ENCODE assay signal across 18 mouse cellular contexts in the genomic region with DNA sequence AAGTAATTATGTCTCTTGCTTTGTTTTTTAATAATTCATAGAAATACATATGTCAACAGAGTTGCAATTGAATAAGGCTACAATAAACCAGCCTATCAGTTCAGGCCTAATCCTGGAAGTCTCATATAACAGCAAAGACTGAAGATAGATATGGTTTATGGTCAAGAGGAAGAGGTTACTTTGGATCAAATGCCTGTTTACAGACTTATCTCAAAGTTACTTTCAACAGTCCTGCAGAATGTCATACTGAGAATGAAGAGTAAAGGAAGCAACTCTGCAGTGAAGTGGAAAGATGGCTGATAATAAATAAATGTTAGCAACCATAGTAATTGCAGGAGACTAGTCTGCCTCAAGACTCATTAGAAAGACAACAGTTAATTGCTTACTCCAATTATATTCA.
DNase-seq lines count a peak whose midpoint lies in the region; TF ChIP-seq lines count a peak whose summit lies in the region.
"Had no signal": no experiment of that assay in that cellular context is flagged by ENCODE, and none has a peak within 500 bp of the region (broad histone marks: within the 10 kb centered on the region; RNA-seq: fewer than 3 reads in every experiment).

No protein-coding gene starts in this region.

- H3K4me1 ChIP-seq in MEL (ENCODE audit: control insufficient read depth in 1 of 2, insufficient read depth in 2 of 2, low read length in 2 of 2): peaks cover 0 to 3% of the 10 kb centered on the region in 2 experiments; a peak in 1 of 4 replicates

- TF ChIP-seq CTCF in MEL (IDR thresholded peaks at IDR 0.05 in 2 of 3, conservative IDR thresholded peaks at IDR 0.05 in 1 of 3; ENCODE audit: control insufficient read depth in 1 of 3, insufficient read depth in 1 of 3, low read depth in 2 of 3, low read length in 3 of 3, poor library complexity in 1 of 3, severe bottlenecking in 1 of 3): no peak

- no peaks in the 10 kb centered on the region for H3K79me2 ChIP-seq in MEL (ENCODE audit: control insufficient read depth, insufficient read depth, low read length, poor library complexity)

- peak; percentile 1 for DNase-seq in retina, postnatal 1 day
- DNase-seq in retina, embryonic 14.5 days (ENCODE audit: low spot score): no peak
- peak; percentile 54 for DNase-seq in MEL (ENCODE audit: low read depth, low spot score)
- no peak for DNase-seq in cerebellum, adult 8-10 months
- DNase-seq: adrenal gland, adult 2 months; adrenal gland, adult 8-10 months; adrenal gland, postnatal 10 days; adrenal gland, postnatal 14 days; adrenal gland, postnatal 25 days; adrenal gland, postnatal 36 days; B cell, adult 2 months; cerebellum, adult 11 months; cerebellum, adult 11-12 months; cerebellum, adult 18-20 months; cerebellum, adult 2 months had no signal

- TF ChIP-seq EP300 in MEL (IDR thresholded peaks at IDR 0.05; ENCODE audit: low read depth in 1 of 2, low read length in 2 of 2): peak; percentile 40 to 79; a peak in 2 of 4 replicates

- no peak overlapping the region for H3K4me3 ChIP-seq in MEL (ENCODE audit: control insufficient read depth in 1 of 2, insufficient read depth in 1 of 2, low read depth in 2 of 2, low read length in 2 of 2)

- no peaks in the 10 kb centered on the region for H3K9me3 ChIP-seq in MEL (replicated peaks; ENCODE audit: insufficient read depth, low read length)
- H3K9me3 ChIP-seq: G1E had no signal

- H3K27me3 ChIP-seq in MEL (ENCODE audit: control insufficient read depth in 1 of 2, insufficient read depth in 2 of 2, low read length in 2 of 2): no peaks in the 10 kb centered on the region
- H3K27me3 ChIP-seq: CH12.LX, Patski had no signal

- H3K9ac ChIP-seq in MEL (ENCODE audit: control insufficient read depth, low read depth, low read length, poor library complexity, severe bottlenecking): no peak overlapping the region

- no peak for TF ChIP-seq RAD21 in MEL (IDR thresholded peaks at IDR 0.05; ENCODE audit: low read depth, low read length)

- TF ChIP-seq POLR2A in MEL (IDR thresholded peaks at IDR 0.05; ENCODE audit: control insufficient read depth in 1 of 2, insufficient read depth in 1 of 2, low read depth in 1 of 2, low read length in 2 of 2, poor library complexity in 1 of 2): no peak

- H3K36me3 ChIP-seq in MEL (ENCODE audit: control insufficient read depth in 1 of 2, insufficient read depth in 2 of 2, low read length in 2 of 2): peaks cover 0 to 4% of the 10 kb centered on the region in 2 experiments; a peak in 1 of 4 replicates
- H3K36me3 ChIP-seq: G1E had no signal

- no peak overlapping the region for H3K27ac ChIP-seq in MEL (ENCODE audit: control insufficient read depth, low read depth, low read length)

TF ChIP-seq in MEL, 35 proteins besides CTCF, POLR2A, EP300 and RAD21:
- peak; percentile 19; the same call in 1 of the 2 replicates for TF ChIP-seq TCF12 (IDR thresholded peaks at IDR 0.05; ENCODE audit: low read depth, low read length)
- peak; percentile 74 for TF ChIP-seq GATA1 (IDR thresholded peaks at IDR 0.05; ENCODE audit: low read depth, low read length)
- no peak for TF ChIP-seq MEF2A (IDR thresholded peaks at IDR 0.05; ENCODE audit: extremely low read depth, insufficient replicate concordance, low read depth, low read length, poor library complexity, severe bottlenecking)
- TF ChIP-seq POLR2AphosphoS5 (IDR thresholded peaks at IDR 0.05; ENCODE audit: borderline replicate concordance, low read depth, low read length): no peak
- TF ChIP-seq ETS1 (IDR thresholded peaks at IDR 0.05; ENCODE audit: low read depth, low read length): peak; percentile 43; the same call in 1 of the 2 replicates
- TF ChIP-seq RCOR1 (IDR thresholded peaks at IDR 0.05; ENCODE audit: low read depth, low read length): 0 out of 2 replicates have a peak, but pooled peaks have one; percentile 12

Comparison
In these comparisons a context has a peak if more than half of its experiments do, and no peak if none do; other contexts are left out.
1. DNase-seq: peak in retina, postnatal 1 day (single experiment) and MEL (single experiment); none in retina, embryonic 14.5 days (single experiment) and cerebellum, adult 8-10 months (single experiment).